Mouse (Mus musculus) ES-E14 (cell line): Measurements from ENCODE around the gene Asrgl1.

Experiments
- CHD2 ChIP-seq: IDR thresholded peaks from 2 replicates; pipeline ENCODE4 v1.6.1; 2014; ENCODE audit warnings: mild to moderate bottlenecking, low read depth, low read length, inconsistent platforms
- HCFC1 ChIP-seq: IDR thresholded peaks from 2 replicates; pipeline ENCODE4 v1.6.1; 2012; ENCODE audit warnings: low read length, inconsistent platforms, borderline replicate concordance; ENCODE audit not compliant: insufficient read depth
- MAFK ChIP-seq: IDR thresholded peaks from 2 replicates; pipeline ENCODE4 v1.6.1; 2014; ENCODE audit warnings: mild to moderate bottlenecking, low read depth, low read length, inconsistent platforms; ENCODE audit not compliant: insufficient read depth
- ZC3H11A ChIP-seq: IDR thresholded peaks from 2 replicates; pipeline ENCODE4 v1.6.1; 2012; ENCODE audit warnings: low read depth, mild to moderate bottlenecking, inconsistent platforms, low read length, borderline replicate concordance
- ZNF384 ChIP-seq: IDR thresholded peaks from 2 replicates; pipeline ENCODE4 v1.6.1; 2012; ENCODE audit warnings: low read depth, low read length, inconsistent platforms

GRCm38 (mm10) chr19:9116268-9116667, 19.2 kb downstream of the Asrgl1 start:
- TF ChIP-seq ZC3H11A (no peak), HCFC1 (no peak), MAFK (no peak), ZNF384 (no peak), CHD2 (no peak)
